Mouse (Mus musculus): ENCODE measurements around the gene Lysmd3. TPM values are rescaled to one million over a fixed set of nuclear protein-coding genes. Genes with fewer than 3 reads are reported as not detected.

The Lysmd3 gene
- total and polyA plus RNA-seq, 3 experiments: 4.3 to 17.2 (median 13.2) TPM

- TF ChIP-seq CTCF (IDR thresholded peaks at IDR 0.05) (no peak), EP300 (IDR thresholded peaks at IDR 0.05; ENCODE audit: insufficient read depth, low read depth, low read length) (no peak), POLR2A (IDR thresholded peaks at IDR 0.05; ENCODE audit: insufficient read depth, low read depth, low read length) (no peak)
- peaks cover 7% of the 10 kb centered on the region for H3K27me3 ChIP-seq (ENCODE audit: control insufficient read depth, insufficient read depth, low read length)
- H3K79me2 ChIP-seq (replicated peaks; ENCODE audit: control insufficient read depth, insufficient read depth, low read length): no peaks in the 10 kb centered on the region
- intact Hi-C loops (cut with DNase I): no loop called here
- no peak within 1 kb of the TSS for H3K27ac ChIP-seq
- H3K9ac ChIP-seq (ENCODE audit: low read depth, low read length): no peak within 1 kb of the TSS
- no peaks in the 10 kb centered on the region for H3K36me3 ChIP-seq (ENCODE audit: control insufficient read depth, insufficient read depth, low read length)
- peak; percentile 29 to 49 for DNase-seq
- no peaks in the 10 kb centered on the region for H3K4me1 ChIP-seq (ENCODE audit: control insufficient read depth, insufficient read depth, low read length)
- peak within 1 kb of the TSS; percentile 6; the same call in 1 of the 2 replicates for H3K4me3 ChIP-seq
- 3% methylated on average over 42 of the region's 42 CpGs for WGBS
Observed at GRCm38 (mm10) chr13:81632720-81633415, 24.6 kb upstream of the Lysmd3 start, which contains the start of gene Adgrv1. Gene Adgrv1 (minus strand): TSS chr13:81633154.

DNA sequence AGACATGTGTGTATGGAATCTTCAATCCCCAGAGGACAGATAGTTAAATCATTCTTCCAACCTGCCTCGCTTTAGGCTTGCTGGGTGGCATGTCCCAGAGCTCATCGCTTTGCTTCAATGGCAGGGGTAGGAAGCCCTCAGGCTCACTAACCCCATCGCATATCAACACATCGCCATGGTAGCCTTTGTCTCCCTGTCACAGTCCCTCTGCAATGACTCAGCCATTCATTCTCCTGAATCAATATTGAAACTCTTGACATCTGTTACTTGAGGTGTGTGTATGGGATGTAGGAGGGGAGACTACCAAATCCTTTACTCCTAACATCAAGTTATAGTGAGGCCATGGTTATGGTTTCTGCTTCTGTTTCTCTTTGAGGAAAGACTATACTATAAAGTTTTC, 17.8 kb upstream of the Lysmd3 start:
- TF ChIP-seq CTCF (IDR thresholded peaks at IDR 0.05) (no peak), EP300 (IDR thresholded peaks at IDR 0.05; ENCODE audit: insufficient read depth, low read depth, low read length) (no peak), POLR2A (IDR thresholded peaks at IDR 0.05; ENCODE audit: insufficient read depth, low read depth, low read length) (no peak)
- no peak overlapping the region for H3K4me3 ChIP-seq
- H3K79me2 ChIP-seq (replicated peaks; ENCODE audit: control insufficient read depth, insufficient read depth, low read length): no peaks in the 10 kb centered on the region
- no peak for DNase-seq
- H3K36me3 ChIP-seq (ENCODE audit: control insufficient read depth, insufficient read depth, low read length): no peaks in the 10 kb centered on the region
- intact Hi-C loops (cut with DNase I): loop anchor here (2.0 to 5.0 kb wide), 2 partner anchors 121 to 202 kb away; no protein-coding TSS in a partner anchor
- no peak overlapping the region for H3K27ac ChIP-seq
- 57% methylated on average over 4 of the region's 4 CpGs for WGBS
- H3K4me1 ChIP-seq (ENCODE audit: control insufficient read depth, insufficient read depth, low read length): no peaks in the 10 kb centered on the region
- no peak overlapping the region for H3K9ac ChIP-seq (ENCODE audit: low read depth, low read length)
- H3K27me3 ChIP-seq (ENCODE audit: control insufficient read depth, insufficient read depth, low read length): no peaks in the 10 kb centered on the region

- no peaks in the 10 kb centered on the region for H3K4me1 ChIP-seq (ENCODE audit: control insufficient read depth, insufficient read depth, low read length)
- H3K27me3 ChIP-seq (ENCODE audit: control insufficient read depth, insufficient read depth, low read length): no peaks in the 10 kb centered on the region
- TF ChIP-seq EP300 (IDR thresholded peaks at IDR 0.05; ENCODE audit: insufficient read depth, low read depth, low read length): no peak
- no peak for TF ChIP-seq CTCF (IDR thresholded peaks at IDR 0.05)
- TF ChIP-seq POLR2A (IDR thresholded peaks at IDR 0.05; ENCODE audit: insufficient read depth, low read depth, low read length): no peak
- 32% methylated on average over 6 of the region's 6 CpGs for WGBS
- DNase-seq: no peak
- H3K79me2 ChIP-seq (replicated peaks; ENCODE audit: control insufficient read depth, insufficient read depth, low read length): no peaks in the 10 kb centered on the region
- no peak overlapping the region for H3K9ac ChIP-seq (ENCODE audit: low read depth, low read length)
- H3K36me3 ChIP-seq (ENCODE audit: control insufficient read depth, insufficient read depth, low read length): no peaks in the 10 kb centered on the region
- no peak overlapping the region for H3K27ac ChIP-seq
- no peak overlapping the region for H3K4me3 ChIP-seq
- intact Hi-C loops (cut with DNase I): loop anchor here (2.0 to 5.0 kb wide), 2 partner anchors 120 to 204 kb away; no protein-coding TSS in a partner anchor
Observed at GRCm38 (mm10) chr13:81640881-81641280, 16.6 kb upstream of the Lysmd3 start.

GRCm38 (mm10) chr13:81641289-81642045, 16.0 kb upstream of the Lysmd3 start:
- H3K4me1 ChIP-seq (ENCODE audit: control insufficient read depth, insufficient read depth, low read length): no peaks in the 10 kb centered on the region
- no peak for DNase-seq
- no peaks in the 10 kb centered on the region for H3K36me3 ChIP-seq (ENCODE audit: control insufficient read depth, insufficient read depth, low read length)
- intact Hi-C loops (cut with DNase I): loop anchor here (2.0 to 5.0 kb wide), 2 partner anchors 119 to 204 kb away; no protein-coding TSS in a partner anchor
- H3K79me2 ChIP-seq (replicated peaks; ENCODE audit: control insufficient read depth, insufficient read depth, low read length): no peaks in the 10 kb centered on the region
- TF ChIP-seq POLR2A (IDR thresholded peaks at IDR 0.05; ENCODE audit: insufficient read depth, low read depth, low read length) (no peak), CTCF (IDR thresholded peaks at IDR 0.05) (peak; percentile 83), EP300 (IDR thresholded peaks at IDR 0.05; ENCODE audit: insufficient read depth, low read depth, low read length) (no peak)
- H3K9ac ChIP-seq (ENCODE audit: low read depth, low read length): no peak overlapping the region
- 17% methylated on average over 8 of the region's 8 CpGs for WGBS
- H3K27me3 ChIP-seq (ENCODE audit: control insufficient read depth, insufficient read depth, low read length): no peaks in the 10 kb centered on the region
- no peak overlapping the region for H3K27ac ChIP-seq
- H3K4me3 ChIP-seq: no peak overlapping the region

GRCm38 (mm10) chr13:81642491-81643149, 14.8 kb upstream of the Lysmd3 start:
- intact Hi-C loops (cut with DNase I): loop anchor here (5.0 kb wide), 1 partner anchor 205 kb away; no protein-coding TSS in a partner anchor
- no peaks in the 10 kb centered on the region for H3K36me3 ChIP-seq (ENCODE audit: control insufficient read depth, insufficient read depth, low read length)
- 25% methylated on average over 7 of the region's 7 CpGs for WGBS

More at GRCm38 (mm10) chr13:81642491-81643149, 14.8 kb upstream of the Lysmd3 start:
- Histone ChIP-seq H3K27ac (no peak overlapping the region), H3K27me3 (ENCODE audit: control insufficient read depth, insufficient read depth, low read length) (no peaks in the 10 kb centered on the region), H3K4me3 (no peak overlapping the region), H3K79me2 (replicated peaks; ENCODE audit: control insufficient read depth, insufficient read depth, low read length) (no peaks in the 10 kb centered on the region), H3K9ac (ENCODE audit: low read depth, low read length) (no peak overlapping the region), H3K4me1 (ENCODE audit: control insufficient read depth, insufficient read depth, low read length) (no peaks in the 10 kb centered on the region)
- no peak for TF ChIP-seq EP300 (IDR thresholded peaks at IDR 0.05; ENCODE audit: insufficient read depth, low read depth, low read length)
- no peak for DNase-seq

All from heart, adult 2 months (tissue).